Mouse (Mus musculus): ENCODE data around the gene Ccdc63.

The Ccdc63 gene

GRCm38 (mm10) chr5:122108104-122108503 is 32.5 kb downstream of the Ccdc63 start:
- H3K27me3 ChIP-seq (ENCODE audit: insufficient read depth, low read length) = peaks cover 6% of the 10 kb centered on the region; the same call in 1 of the 2 replicates
- peaks cover 34% of the 10 kb centered on the region for H3K4me1 ChIP-seq (replicated peaks; ENCODE audit: low read depth, low read length)
- H3K4me3 ChIP-seq (replicated peaks; ENCODE audit: low read length) = no peak overlapping the region
- H3K36me3 ChIP-seq (ENCODE audit: insufficient read depth, low read length) = no peaks in the 10 kb centered on the region
- no peaks in the 10 kb centered on the region for H3K9me3 ChIP-seq (ENCODE audit: low read length)
- TF ChIP-seq POU5F1 (IDR thresholded peaks at IDR 0.05; ENCODE audit: borderline replicate concordance, low read length) (no peak), CTCF (conservative IDR thresholded peaks at IDR 0.05; ENCODE audit: low read length) (no peak), NANOG (IDR thresholded peaks at IDR 0.05; ENCODE audit: borderline replicate concordance, low read length) (no peak)

- Histone ChIP-seq H3K9me3 (ENCODE audit: low read length) (no peaks in the 10 kb centered on the region), H3K4me1 (replicated peaks; ENCODE audit: low read depth, low read length) (peaks cover 35% of the 10 kb centered on the region), H3K36me3 (ENCODE audit: insufficient read depth, low read length) (no peaks in the 10 kb centered on the region), H3K27me3 (ENCODE audit: insufficient read depth, low read length) (peaks cover 23% of the 10 kb centered on the region), H3K4me3 (replicated peaks; ENCODE audit: low read length) (no peak overlapping the region)
- TF ChIP-seq NANOG (IDR thresholded peaks at IDR 0.05; ENCODE audit: borderline replicate concordance, low read length) (no peak), CTCF (conservative IDR thresholded peaks at IDR 0.05; ENCODE audit: low read length) (no peak), POU5F1 (IDR thresholded peaks at IDR 0.05; ENCODE audit: borderline replicate concordance, low read length) (no peak)
These were observed 34.4 kb downstream of the Ccdc63 start for GRCm38 (mm10) chr5:122106212-122106611.

GRCm38 (mm10) chr5:122104981-122105380 is 35.6 kb downstream of the Ccdc63 start:
- Histone ChIP-seq H3K27me3 (ENCODE audit: insufficient read depth, low read length) (peaks cover 33% of the 10 kb centered on the region), H3K9me3 (ENCODE audit: low read length) (no peaks in the 10 kb centered on the region), H3K4me3 (replicated peaks; ENCODE audit: low read length) (no peak overlapping the region), H3K4me1 (replicated peaks; ENCODE audit: low read depth, low read length) (peaks cover 34% of the 10 kb centered on the region), H3K36me3 (ENCODE audit: insufficient read depth, low read length) (no peaks in the 10 kb centered on the region)
- no peak for TF ChIP-seq CTCF (conservative IDR thresholded peaks at IDR 0.05; ENCODE audit: low read length)
- no peak for TF ChIP-seq POU5F1 (IDR thresholded peaks at IDR 0.05; ENCODE audit: borderline replicate concordance, low read length)
- TF ChIP-seq NANOG (IDR thresholded peaks at IDR 0.05; ENCODE audit: borderline replicate concordance, low read length) = no peak

- Histone ChIP-seq H3K36me3 (ENCODE audit: insufficient read depth, low read length) (no peaks in the 10 kb centered on the region), H3K4me1 (replicated peaks; ENCODE audit: low read depth, low read length) (peaks cover 30% of the 10 kb centered on the region), H3K27me3 (ENCODE audit: insufficient read depth, low read length) (peaks cover 35% of the 10 kb centered on the region), H3K4me3 (replicated peaks; ENCODE audit: low read length) (no peak overlapping the region), H3K9me3 (ENCODE audit: low read length) (no peaks in the 10 kb centered on the region)
- TF ChIP-seq CTCF (conservative IDR thresholded peaks at IDR 0.05; ENCODE audit: low read length) = peak; percentile 98
- no peak for TF ChIP-seq NANOG (IDR thresholded peaks at IDR 0.05; ENCODE audit: borderline replicate concordance, low read length)
These were observed 36.4 kb downstream of the Ccdc63 start for GRCm38 (mm10) chr5:122104201-122104600.

- Histone ChIP-seq H3K9me3 (ENCODE audit: low read length) (no peaks in the 10 kb centered on the region), H3K4me1 (replicated peaks; ENCODE audit: low read depth, low read length) (peaks cover 30% of the 10 kb centered on the region), H3K27me3 (ENCODE audit: insufficient read depth, low read length) (peaks cover 39% of the 10 kb centered on the region), H3K4me3 (replicated peaks; ENCODE audit: low read length) (no peak overlapping the region), H3K36me3 (ENCODE audit: insufficient read depth, low read length) (no peaks in the 10 kb centered on the region)
- no peak for TF ChIP-seq POU5F1 (IDR thresholded peaks at IDR 0.05; ENCODE audit: borderline replicate concordance, low read length)
- TF ChIP-seq NANOG (IDR thresholded peaks at IDR 0.05; ENCODE audit: borderline replicate concordance, low read length) = no peak
- no peak for TF ChIP-seq CTCF (conservative IDR thresholded peaks at IDR 0.05; ENCODE audit: low read length)
These were observed 37.5 kb downstream of the Ccdc63 start for GRCm38 (mm10) chr5:122103075-122103474.

- H3K4me3 ChIP-seq (replicated peaks; ENCODE audit: low read length) = no peak overlapping the region
- TF ChIP-seq POU5F1 (IDR thresholded peaks at IDR 0.05; ENCODE audit: borderline replicate concordance, low read length) (no peak), CTCF (conservative IDR thresholded peaks at IDR 0.05; ENCODE audit: low read length) (no peak), NANOG (IDR thresholded peaks at IDR 0.05; ENCODE audit: borderline replicate concordance, low read length) (no peak)
- peaks cover 39% of the 10 kb centered on the region for H3K27me3 ChIP-seq (ENCODE audit: insufficient read depth, low read length)
- no peaks in the 10 kb centered on the region for H3K9me3 ChIP-seq (ENCODE audit: low read length)
- peaks cover 30% of the 10 kb centered on the region for H3K4me1 ChIP-seq (replicated peaks; ENCODE audit: low read depth, low read length)
- H3K36me3 ChIP-seq (ENCODE audit: insufficient read depth, low read length) = no peaks in the 10 kb centered on the region
These were observed 38.1 kb downstream of the Ccdc63 start for GRCm38 (mm10) chr5:122102476-122103050.

GRCm38 (mm10) chr5:122094439-122094838 is 46.2 kb downstream of the Ccdc63 start:
- Histone ChIP-seq H3K4me1 (replicated peaks; ENCODE audit: low read depth, low read length) (peaks cover 4% of the 10 kb centered on the region; the same call in 1 of the 2 replicates), H3K36me3 (ENCODE audit: insufficient read depth, low read length) (no peaks in the 10 kb centered on the region), H3K9me3 (ENCODE audit: low read length) (peaks cover 11% of the 10 kb centered on the region), H3K4me3 (replicated peaks; ENCODE audit: low read length) (no peak overlapping the region), H3K27me3 (ENCODE audit: insufficient read depth, low read length) (peaks cover 12% of the 10 kb centered on the region)
- TF ChIP-seq POU5F1 (IDR thresholded peaks at IDR 0.05; ENCODE audit: borderline replicate concordance, low read length) (no peak), NANOG (IDR thresholded peaks at IDR 0.05; ENCODE audit: borderline replicate concordance, low read length) (no peak), CTCF (conservative IDR thresholded peaks at IDR 0.05; ENCODE audit: low read length) (no peak)

GRCm38 (mm10) chr5:122093734-122094133 is 46.9 kb downstream of the Ccdc63 start:
- Histone ChIP-seq H3K4me1 (replicated peaks; ENCODE audit: low read depth, low read length) (peaks cover 2% of the 10 kb centered on the region; the same call in 1 of the 2 replicates), H3K36me3 (ENCODE audit: insufficient read depth, low read length) (no peaks in the 10 kb centered on the region), H3K9me3 (ENCODE audit: low read length) (peaks cover 11% of the 10 kb centered on the region), H3K4me3 (replicated peaks; ENCODE audit: low read length) (no peak overlapping the region), H3K27me3 (ENCODE audit: insufficient read depth, low read length) (peaks cover 7% of the 10 kb centered on the region)
- no peak for TF ChIP-seq POU5F1 (IDR thresholded peaks at IDR 0.05; ENCODE audit: borderline replicate concordance, low read length)
- TF ChIP-seq NANOG (IDR thresholded peaks at IDR 0.05; ENCODE audit: borderline replicate concordance, low read length) = no peak
- TF ChIP-seq CTCF (conservative IDR thresholded peaks at IDR 0.05; ENCODE audit: low read length) = no peak

- Histone ChIP-seq H3K4me3 (replicated peaks; ENCODE audit: low read length) (no peak overlapping the region), H3K4me1 (replicated peaks; ENCODE audit: low read depth, low read length) (no peaks in the 10 kb centered on the region; the same call in 1 of the 2 replicates), H3K27me3 (ENCODE audit: insufficient read depth, low read length) (peaks cover 7% of the 10 kb centered on the region), H3K9me3 (ENCODE audit: low read length) (peaks cover 11% of the 10 kb centered on the region), H3K36me3 (ENCODE audit: insufficient read depth, low read length) (no peaks in the 10 kb centered on the region)
- TF ChIP-seq POU5F1 (IDR thresholded peaks at IDR 0.05; ENCODE audit: borderline replicate concordance, low read length) = no peak
These were observed 47.8 kb downstream of the Ccdc63 start for GRCm38 (mm10) chr5:122092794-122093193.
